Mouse (Mus musculus) lung, postnatal 4 days (tissue): ENCODE results near the gene Iqub.
A peak's percentile ranks its signal among the peaks of the same experiment; 100 is the strongest.

Source experiments
- DNase-seq, 2 experiments: peaks; one replicate each; pipeline ENCODE4 v3.0.0; 2021

Iqub gene

GRCm38 (mm10) chr6:24470135-24470534, 44.7 kb downstream of the Iqub start:
- DNase-seq, result no peak

- DNase-seq, result peak; percentile 29 to 53
These were observed 58.8 kb downstream of the Iqub start for GRCm38 (mm10) chr6:24456097-24456496.

DNA sequence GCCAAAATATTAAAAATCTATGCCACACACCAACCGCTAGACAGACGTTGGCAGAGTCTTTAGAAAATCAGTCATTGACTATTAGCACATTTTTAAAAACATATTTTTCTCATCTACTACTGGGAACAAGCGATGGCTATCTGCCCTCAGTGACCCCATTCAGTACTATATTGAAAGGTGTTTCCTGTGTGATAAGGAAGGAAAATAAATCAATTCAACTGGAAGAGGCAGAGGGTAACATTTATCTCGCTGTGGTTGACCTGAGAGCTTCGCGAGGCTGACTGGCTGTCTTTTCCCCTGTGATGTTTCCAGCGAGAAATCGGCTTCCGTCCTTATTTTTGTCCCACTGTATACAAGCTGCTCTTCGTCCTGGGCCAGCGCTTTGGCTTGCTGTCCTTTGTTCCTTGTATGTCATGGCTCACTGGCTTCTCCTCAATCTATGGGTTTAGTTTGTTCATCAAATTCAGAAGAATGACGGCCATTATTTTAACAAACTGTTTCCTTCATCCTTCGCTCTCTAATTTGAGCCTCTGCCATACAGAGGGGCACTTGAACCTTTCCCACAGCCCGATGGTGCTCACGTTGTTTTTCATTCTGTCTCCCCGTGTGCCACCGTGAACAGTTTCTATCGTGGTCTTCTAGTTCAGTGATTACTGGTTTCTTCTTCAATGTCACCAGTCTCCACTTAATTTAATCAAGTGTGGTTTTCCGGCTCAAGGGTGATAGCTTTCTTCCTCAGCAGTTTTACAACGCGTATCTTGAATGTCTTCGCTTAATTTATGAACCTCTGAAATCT, 63.6 kb downstream of the Iqub start:
- DNase-seq, result no peak

- DNase-seq, result no peak
These were observed 64.6 kb downstream of the Iqub start for GRCm38 (mm10) chr6:24450241-24450640.

DNA sequence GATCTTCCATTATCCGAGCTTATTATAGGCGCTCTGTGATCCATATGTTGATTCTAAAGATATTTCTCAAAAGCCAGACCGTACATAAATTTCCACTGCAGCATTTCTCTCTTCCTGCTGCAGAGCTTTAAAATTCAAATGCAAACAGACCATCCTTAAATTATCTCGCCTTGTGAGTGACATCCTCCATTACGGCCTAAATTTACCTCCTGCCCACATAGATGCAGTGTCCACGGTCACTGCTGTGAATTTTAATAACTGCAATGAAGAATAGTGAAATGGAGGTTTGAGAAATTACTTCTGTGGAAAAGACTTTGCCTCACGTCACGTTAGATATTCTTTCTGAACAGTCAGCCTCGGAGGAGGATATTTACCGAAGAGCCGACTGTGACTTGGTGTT, 98.8 kb downstream of the Iqub start:
- no peak for DNase-seq

DNA sequence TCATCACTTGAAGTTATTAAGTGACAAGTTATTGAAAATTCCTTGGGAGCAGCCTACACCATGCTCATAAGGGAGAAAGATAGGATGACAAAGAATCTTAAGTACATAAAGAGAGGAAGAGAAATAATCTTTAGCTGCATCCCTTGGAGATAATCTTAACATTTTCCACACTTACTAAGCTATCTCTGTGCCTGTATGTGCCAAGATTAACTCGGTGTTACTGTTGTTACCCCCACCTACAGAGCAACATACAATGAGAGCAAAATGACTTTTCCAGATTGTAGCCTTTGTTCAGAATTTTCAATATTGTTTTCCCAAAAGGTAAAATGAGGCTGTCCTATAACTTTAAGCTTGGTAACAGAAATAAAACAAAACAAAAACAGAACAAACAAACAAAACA, 99.4 kb downstream of the Iqub start:
- no peak for DNase-seq

DNA sequence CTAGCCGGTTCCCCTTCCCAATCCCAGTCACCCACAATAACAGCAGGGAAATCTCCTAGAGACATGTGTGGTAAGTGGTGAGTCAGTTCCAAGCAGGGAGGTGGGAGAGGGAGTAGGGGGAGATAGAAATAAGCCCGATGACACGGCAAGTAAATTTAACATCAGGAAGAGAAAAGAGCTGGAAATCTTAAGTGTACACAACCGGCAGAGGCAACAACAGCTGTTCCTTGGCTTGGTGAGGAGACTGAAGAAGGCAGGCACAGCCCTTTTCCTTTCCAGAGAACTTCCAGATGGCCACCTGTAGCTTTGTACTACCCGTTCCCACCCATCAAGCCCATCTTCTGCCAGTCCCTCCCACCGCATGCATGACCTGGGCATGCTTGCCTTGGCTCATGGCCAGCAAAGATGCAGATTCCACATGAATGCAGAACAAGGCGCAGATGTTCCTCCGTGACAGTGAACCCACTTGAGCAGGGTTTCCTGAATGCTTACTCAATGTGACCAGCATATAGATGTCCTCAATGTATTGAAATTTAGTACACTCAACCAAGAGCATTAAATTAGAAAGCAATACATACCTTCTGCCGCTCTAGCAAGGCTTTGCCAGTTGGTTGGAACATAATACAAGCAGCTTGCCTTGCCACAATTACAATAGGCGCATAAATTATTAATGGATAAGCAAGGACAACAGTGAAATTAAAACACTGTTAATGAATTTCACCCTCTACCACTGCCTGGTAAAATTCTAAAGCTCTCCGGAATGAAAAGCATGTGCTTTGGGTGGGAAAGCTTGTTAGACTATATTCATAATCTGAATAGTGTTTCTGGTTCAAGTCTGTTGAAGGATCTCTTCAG, 106.1 kb downstream of the Iqub start:
- no peak for DNase-seq

DNA sequence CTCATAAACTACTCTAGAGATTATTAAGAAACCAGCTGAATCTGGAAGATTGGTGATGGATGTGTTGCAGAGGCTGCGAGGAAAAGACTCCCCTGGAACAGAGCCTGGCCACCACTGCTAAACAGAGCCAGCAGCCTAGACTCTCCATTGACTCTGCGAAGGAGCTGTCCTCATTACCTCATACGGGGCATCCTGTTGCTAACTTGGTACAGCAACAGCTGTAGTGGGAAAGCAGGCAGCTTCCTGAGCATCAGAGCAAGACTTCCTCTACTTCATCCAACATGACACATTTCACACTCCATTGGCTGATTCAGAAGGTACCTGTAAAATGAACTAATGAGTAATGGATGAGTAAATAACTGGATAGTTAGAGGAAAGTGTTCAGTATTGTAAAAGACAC, 107.1 kb downstream of the Iqub start:
- no peak for DNase-seq

DNA sequence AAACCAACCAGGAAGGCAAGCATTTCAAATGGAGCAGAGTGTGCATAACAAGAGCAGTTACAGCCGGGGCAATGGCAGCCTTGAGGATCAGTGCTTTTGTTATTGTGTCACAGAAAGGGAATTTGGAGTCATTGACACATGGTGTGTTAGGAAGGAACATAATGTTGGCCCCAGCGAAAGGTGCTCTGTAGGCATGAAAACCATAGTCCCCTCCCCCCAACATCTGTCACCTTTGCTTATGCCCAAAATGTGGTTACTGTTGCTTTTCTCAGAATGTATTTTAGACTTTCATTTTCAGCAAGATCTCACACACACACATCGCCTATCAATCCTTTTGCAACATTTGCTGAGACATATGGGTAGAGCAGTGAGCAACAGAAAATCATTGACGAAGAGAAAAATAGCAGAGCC, 117.6 kb downstream of the Iqub start:
- DNase-seq, result no peak
